Mouse (Mus musculus) CH12.LX (cell line): ENCODE measurements around the gene Arl14. TPM values are rescaled to one million over a fixed set of nuclear protein-coding genes. Genes with fewer than 3 reads are reported as not detected.
A peak's percentile ranks its signal among the peaks of the same experiment; 100 is the strongest.
"Not testable (repeated sequence)": the region's sequence is repeated elsewhere in the genome, so short reads cannot be mapped to it uniquely, and the experiment has no call there.

Source experiments
- DNase-seq: peaks from one replicate; pipeline ENCODE4 v3.0.0-alpha.2; 2013; ENCODE audit errors: extremely low read depth
- H3K27ac ChIP-seq: 2 replicates; pipeline ENCODE4 v1.5.1; 2012; ENCODE audit warnings: low read depth, mild to moderate bottlenecking, control low read depth, moderate library complexity; ENCODE audit not compliant: insufficient read depth
- H3K27me3 ChIP-seq: replicated peaks from 2 replicates; pipeline ENCODE3; 2012; ENCODE audit warnings: inconsistent platforms
- H3K36me3 ChIP-seq, 2 experiments: replicated peaks in 1 of 2; 2 replicates each; pipeline versions ENCODE3 to v1.6.1; 2012; ENCODE audit warnings: inconsistent platforms in 1 of 2, low read length in 1 of 2, mild to moderate bottlenecking in 1 of 2, mixed read lengths in 1 of 2, moderate library complexity in 1 of 2; ENCODE audit not compliant: control insufficient read depth in 1 of 2, insufficient read depth in 1 of 2
- H3K4me1 ChIP-seq, 2 experiments: 2 replicates each; pipeline ENCODE4 v1.6.1; 2012; ENCODE audit warnings: inconsistent platforms in 1 of 2, moderate library complexity in 1 of 2; ENCODE audit not compliant: insufficient read depth in 2 of 2, control insufficient read depth in 1 of 2
- H3K4me2 ChIP-seq: 2 replicates; pipeline ENCODE4 v1.6.1; 2012; ENCODE audit warnings: low read depth, mild to moderate bottlenecking, control low read depth; ENCODE audit not compliant: poor library complexity, insufficient read depth, severe bottlenecking
- H3K4me3 ChIP-seq, 3 experiments: fragments of 150-350 bp in 1 of 3; sonication (generic) in 1 of 3; replicated peaks in 1 of 3; 2 replicates each; pipeline versions ENCODE3 to v1.5.1; 2011 to 2012; ENCODE audit warnings: low read depth in 2 of 3, low read length in 2 of 3, mild to moderate bottlenecking in 2 of 3, moderate library complexity in 2 of 3, control low read depth in 1 of 3, improper control_type of control experiment in 1 of 3, inconsistent platforms in 1 of 3, mixed read lengths in 1 of 3; ENCODE audit not compliant: poor library complexity in 1 of 3
- H3K79me2 ChIP-seq: replicated peaks from 2 replicates; pipeline ENCODE4 v1.6.1; 2012; ENCODE audit warnings: mild to moderate bottlenecking, moderate library complexity; ENCODE audit not compliant: control insufficient read depth, poor library complexity, insufficient read depth, severe bottlenecking; ENCODE audit errors: extremely low read depth
- H3K9ac ChIP-seq: 2 replicates; pipeline ENCODE4 v1.6.1; 2012; ENCODE audit warnings: low read depth, mild to moderate bottlenecking, control low read depth, moderate library complexity; ENCODE audit not compliant: insufficient read depth
- H3K9me3 ChIP-seq: replicated peaks from 2 replicates; pipeline ENCODE3; 2012; ENCODE audit warnings: low read length, inconsistent platforms, mixed read lengths
- BHLHE40 ChIP-seq: IDR thresholded peaks from 2 replicates; pipeline ENCODE4 v1.6.1; 2011; ENCODE audit warnings: mild to moderate bottlenecking, low read depth, low read length, improper control_type of control experiment
- ETS1 ChIP-seq: conservative IDR thresholded peaks from 2 replicates; pipeline ENCODE4 v1.6.1; 2012; ENCODE audit warnings: low read depth, mild to moderate bottlenecking, inconsistent platforms, low read length, improper control_type of control experiment, moderate library complexity
- GABPA ChIP-seq: IDR thresholded peaks from 2 replicates; pipeline ENCODE4 v1.6.1; 2012; ENCODE audit warnings: low read depth, low read length, improper control_type of control experiment, inconsistent platforms; ENCODE audit not compliant: insufficient replicate concordance
- IRF4 ChIP-seq: IDR thresholded peaks from 2 replicates; pipeline ENCODE4 v1.6.1; 2014; ENCODE audit warnings: low read depth, mild to moderate bottlenecking, inconsistent platforms, low read length, improper control_type of control experiment
- JUND ChIP-seq: conservative IDR thresholded peaks from 2 replicates; pipeline ENCODE4 v1.6.1; 2011; ENCODE audit warnings: low read depth, low read length, improper control_type of control experiment
- MAX ChIP-seq: IDR thresholded peaks from 2 replicates; pipeline ENCODE4 v1.6.1; 2011; ENCODE audit warnings: low read length, improper control_type of control experiment
- MAZ ChIP-seq: IDR thresholded peaks from 2 replicates; pipeline ENCODE4 v1.6.1; 2012; ENCODE audit warnings: low read depth, mild to moderate bottlenecking, inconsistent platforms, low read length, improper control_type of control experiment, moderate library complexity
- MEF2A ChIP-seq: IDR thresholded peaks from 2 replicates; pipeline ENCODE4 v1.6.1; 2014; ENCODE audit warnings: low read depth, mild to moderate bottlenecking, inconsistent platforms, low read length, improper control_type of control experiment, borderline replicate concordance
- POLR2A ChIP-seq: IDR thresholded peaks from 2 replicates; pipeline ENCODE4 v1.6.1; 2011; ENCODE audit warnings: low read depth, mild to moderate bottlenecking, improper control_type of control experiment, low read length
- RAD21 ChIP-seq: IDR thresholded peaks from 2 replicates; pipeline ENCODE4 v1.6.1; 2011; ENCODE audit warnings: low read depth, mild to moderate bottlenecking, low read length, improper control_type of control experiment, moderate library complexity
- RCOR1 ChIP-seq: conservative IDR thresholded peaks from 2 replicates; pipeline ENCODE4 v1.6.1; 2012; ENCODE audit warnings: low read depth, mild to moderate bottlenecking, inconsistent platforms, low read length, improper control_type of control experiment
- TCF12 ChIP-seq: IDR thresholded peaks from 2 replicates; pipeline ENCODE4 v1.6.1; 2014; ENCODE audit warnings: low read depth, mild to moderate bottlenecking, inconsistent platforms, low read length, improper control_type of control experiment
- USF1 ChIP-seq: IDR thresholded peaks from 2 replicates; pipeline ENCODE4 v1.6.1; 2014; ENCODE audit warnings: low read depth, mild to moderate bottlenecking, inconsistent platforms, low read length, improper control_type of control experiment
- ZKSCAN1 ChIP-seq: IDR thresholded peaks from 2 replicates; pipeline ENCODE4 v1.6.1; 2012; ENCODE audit warnings: low read depth, inconsistent platforms, low read length, improper control_type of control experiment, borderline replicate concordance
- ZNF384 ChIP-seq: IDR thresholded peaks from 2 replicates; pipeline ENCODE4 v1.6.1; 2012; ENCODE audit warnings: low read depth, low read length, improper control_type of control experiment, inconsistent platforms
- dilution Hi-C: fragments of 300-500 bp; cut with MboI; formaldehyde crosslinking; loops from 2 replicates; pipeline ENCODE4 v1.14.3; 2020; ENCODE audit warnings: low sequenced_read_pairs; ENCODE audit not compliant: extremely low pct_unique_long_range_greater_than_20kb, extremely low pct_ligation_motif_present
- in situ Hi-C: fragments of 300-500 bp; cut with MboI; formaldehyde crosslinking; loops from 3 replicates; pipeline ENCODE4 v1.14.3; 2019; ENCODE audit warnings: low sequenced_read_pairs, low pct_ligation_motif_present, low pct_unique_long_range_greater_than_20kb, mixed read lengths
- polyA plus RNA-seq: library from polyadenylated mRNA; unstranded; fragments of >175 nt; gene quantifications from 2 replicates; pipeline ENCODE4 v1.2.1, GENCODE M21; 2012; ENCODE audit warnings: low read depth; ENCODE audit not compliant: insufficient read length
- total RNA-seq, 2 experiments: library from RNA; depleted of rRNA; stranded (reverse); fragments of 300-350 nt in 1 of 2; fragments of >200 nt in 1 of 2; gene quantifications; 2 replicates each; pipeline ENCODE4 v1.2.3; 2012 to 2014

The Arl14 gene
- total and polyA plus RNA-seq, 3 experiments: not detected

DNA sequence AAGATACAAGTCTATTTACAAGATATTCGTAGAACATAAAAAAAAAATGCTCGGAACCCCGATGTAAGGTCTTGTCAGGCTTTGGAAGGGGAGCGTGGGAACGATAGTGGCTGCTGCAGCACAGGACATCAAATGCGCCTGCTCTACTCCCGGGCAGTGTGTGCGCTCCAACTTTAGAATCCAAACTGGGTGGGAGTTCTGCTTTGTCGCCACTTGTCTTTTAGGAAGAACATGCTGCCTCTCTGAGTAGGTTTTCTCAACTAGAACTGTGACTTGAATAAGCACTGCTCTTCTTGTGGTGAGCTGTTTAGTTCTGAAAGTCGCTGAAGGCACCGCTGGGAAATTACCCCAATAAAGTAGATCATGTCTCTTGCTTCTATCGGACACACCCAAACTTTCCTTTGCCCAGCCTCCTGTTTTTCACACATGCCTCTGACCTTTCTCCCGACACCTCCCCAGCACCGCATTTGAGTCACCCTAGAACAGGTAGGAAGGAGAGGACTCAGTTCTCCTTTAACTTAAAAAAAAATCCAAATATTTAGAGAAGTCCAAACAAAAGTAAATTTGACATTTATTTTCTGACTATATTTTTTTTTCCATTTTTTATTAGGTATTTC is 9.4 kb downstream of the Arl14 start:
- Histone ChIP-seq H3K36me3 (no peaks in the 10 kb centered on the region), H3K27me3 (no peaks in the 10 kb centered on the region), H3K9me3 (no peaks in the 10 kb centered on the region), H3K27ac (no peak overlapping the region), H3K4me3 (no peak overlapping the region), H3K4me1 (peaks cover 0 to 7% of the 10 kb centered on the region in 2 experiments; a peak in 3 of 4 replicates), H3K9ac (no peak overlapping the region), H3K79me2 (no peaks in the 10 kb centered on the region), H3K4me2 (peak overlapping the region; percentile 29; the same call in 1 of the 2 replicates)
- in situ Hi-C loops (loop anchor here (25.0 kb wide), 1 partner anchor 656 kb away; no protein-coding TSS in a partner anchor), dilution Hi-C loops (no loop called here)
- no peak for DNase-seq
- no peak for TF ChIP-seq MAX
- no peak for TF ChIP-seq POLR2A
- no peak for TF ChIP-seq RAD21
- TF ChIP-seq MEF2A: no peak
- no peak for TF ChIP-seq ETS1
- TF ChIP-seq IRF4: no peak
- no peak for TF ChIP-seq GABPA
- TF ChIP-seq MAZ: no peak
- TF ChIP-seq ZKSCAN1: no peak

DNA sequence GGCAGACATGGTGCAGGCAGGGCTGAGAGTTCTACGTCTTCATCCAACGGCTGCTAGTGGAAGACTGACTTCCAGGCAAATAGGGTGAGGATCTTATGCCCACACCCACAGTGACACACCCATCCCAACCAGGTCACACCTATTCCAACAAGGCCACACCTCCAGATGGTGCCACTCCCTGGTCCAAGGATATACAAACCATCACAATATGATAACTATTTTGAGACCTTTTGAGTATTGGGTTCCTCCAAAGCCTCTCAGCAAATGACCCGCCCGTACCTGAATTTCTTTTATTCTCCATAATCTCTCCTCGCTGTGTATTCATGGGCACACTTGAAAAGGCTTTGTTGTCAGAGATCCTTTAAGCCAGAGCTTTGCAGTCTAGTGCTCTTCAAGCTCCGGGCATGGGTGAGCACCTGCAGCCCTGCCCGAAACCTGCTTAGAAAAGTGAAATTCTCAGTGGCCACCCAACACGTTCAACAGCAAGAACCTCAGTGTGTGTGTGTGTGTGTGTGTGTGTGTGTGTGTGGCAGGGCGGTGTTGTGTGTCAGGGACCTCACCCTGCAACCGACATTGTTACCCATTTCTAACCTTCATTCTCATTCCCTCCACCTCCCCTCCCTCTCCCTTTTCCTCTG is 11.5 kb downstream of the Arl14 start:
- H3K4me2 ChIP-seq, H3K27me3 ChIP-seq, dilution Hi-C loops, H3K36me3 ChIP-seq, H3K79me2 ChIP-seq, H3K9ac ChIP-seq, H3K4me3 ChIP-seq, DNase-seq, H3K27ac ChIP-seq, H3K9me3 ChIP-seq, H3K4me1 ChIP-seq: not testable (repeated sequence)
- TF ChIP-seq TCF12 (0 out of 2 replicates have a peak, but pooled peaks have one; percentile 26), BHLHE40 (peak; percentile 51)
- in situ Hi-C loops: loop anchor here (25.0 kb wide), 1 partner anchor 654 kb away; no protein-coding TSS in a partner anchor

DNA sequence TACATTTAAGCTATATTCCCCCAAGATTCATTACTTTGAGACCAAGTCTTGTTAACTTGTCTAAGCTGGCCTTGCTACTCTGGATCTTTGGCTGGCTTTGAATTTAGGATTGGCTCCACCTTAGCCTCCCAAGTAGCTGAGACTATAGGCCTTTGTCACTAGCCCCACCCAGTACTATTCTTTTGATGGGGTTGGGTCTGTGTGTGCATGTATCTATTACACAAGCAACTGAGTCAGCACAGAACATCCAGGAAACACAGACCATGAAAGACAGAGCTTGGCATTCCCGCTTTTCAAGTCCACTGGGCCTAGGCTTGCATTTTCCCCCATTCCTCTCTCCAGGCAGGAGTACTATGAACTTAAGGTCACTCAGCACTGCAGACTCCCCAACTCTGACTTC is 12.3 kb downstream of the Arl14 start:
- Histone ChIP-seq H3K9ac (no peak overlapping the region), H3K9me3 (no peaks in the 10 kb centered on the region), H3K79me2 (no peaks in the 10 kb centered on the region), H3K4me2 (no peak overlapping the region), H3K36me3 (no peaks in the 10 kb centered on the region), H3K4me1 (no peaks in the 10 kb centered on the region; a peak in 1 of 4 replicates), H3K27me3 (no peaks in the 10 kb centered on the region), H3K4me3 (no peak overlapping the region), H3K27ac (no peak overlapping the region)
- dilution Hi-C loops (no loop called here), in situ Hi-C loops (loop anchor here (25.0 kb wide), 1 partner anchor 653 kb away; no protein-coding TSS in a partner anchor)
- TF ChIP-seq JUND (no peak), USF1 (no peak), ETS1 (no peak), RCOR1 (no peak), BHLHE40 (no peak), IRF4 (no peak), ZKSCAN1 (no peak), ZNF384 (no peak)
- DNase-seq: no peak
